Mouse (Mus musculus) left cerebral cortex, adult 18-20 months (tissue): ENCODE data around the gene Inha. TPM values are rescaled to one million over a fixed set of nuclear protein-coding genes. Genes with fewer than 3 reads are reported as not detected.

Source experiments
- DNase-seq, 2 experiments: peaks; one replicate each; pipeline ENCODE4 v3.0.0; 2021 to 2022; ENCODE audit warnings: low spot score in 2 of 2, mixed read lengths in 1 of 2
- total RNA-seq, 2 experiments: library from RNA; stranded (reverse); gene quantifications; 2 replicates each; pipeline ENCODE4 v1.2.3; 2021

The Inha gene
- total RNA-seq, 2 experiments from 2014 or later, result 21.5 to 25.2 TPM

DNA sequence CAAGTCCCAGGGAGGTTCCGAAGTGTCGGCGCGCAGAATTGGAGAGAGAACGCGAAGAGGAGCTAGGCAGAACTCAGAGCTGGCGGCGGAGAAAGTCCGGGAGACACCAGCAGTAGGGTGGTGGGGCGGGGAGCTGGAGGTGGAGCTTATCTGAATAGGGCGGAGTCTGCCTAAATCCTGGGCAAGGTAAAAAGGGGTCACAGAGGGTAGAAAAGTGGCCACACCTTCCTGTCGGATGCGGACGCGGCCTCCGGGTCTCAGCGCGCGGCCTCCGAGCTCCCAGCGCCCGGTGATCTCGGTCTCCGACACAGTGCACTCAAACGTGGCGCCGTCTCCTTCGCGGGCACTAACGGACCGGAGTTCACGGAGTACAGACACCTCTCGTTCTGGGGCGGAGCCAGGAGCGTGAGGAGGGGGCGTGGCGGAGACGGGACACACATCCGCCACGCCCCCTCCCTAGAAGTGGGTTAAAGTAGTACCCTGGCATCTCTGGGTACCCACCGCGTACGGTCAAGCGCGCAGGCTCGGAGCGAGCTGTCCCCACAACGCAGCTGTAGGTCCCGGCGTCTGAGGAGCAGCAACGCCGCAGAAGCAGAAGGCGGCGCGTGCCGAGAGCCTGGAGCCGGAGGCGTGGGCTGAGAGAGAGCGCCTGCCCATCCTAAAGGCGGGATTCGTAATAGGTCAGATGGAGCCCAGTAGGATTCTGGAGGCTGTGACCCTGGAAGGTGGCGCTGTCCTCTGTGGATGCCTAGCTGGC is 19.3 kb upstream of the Inha start:
- peak; percentile 61 to 62 for DNase-seq

- no peak for DNase-seq
Observed at GRCm38 (mm10) chr1:75490785-75491551, 15.9 kb upstream of the Inha start.

DNA sequence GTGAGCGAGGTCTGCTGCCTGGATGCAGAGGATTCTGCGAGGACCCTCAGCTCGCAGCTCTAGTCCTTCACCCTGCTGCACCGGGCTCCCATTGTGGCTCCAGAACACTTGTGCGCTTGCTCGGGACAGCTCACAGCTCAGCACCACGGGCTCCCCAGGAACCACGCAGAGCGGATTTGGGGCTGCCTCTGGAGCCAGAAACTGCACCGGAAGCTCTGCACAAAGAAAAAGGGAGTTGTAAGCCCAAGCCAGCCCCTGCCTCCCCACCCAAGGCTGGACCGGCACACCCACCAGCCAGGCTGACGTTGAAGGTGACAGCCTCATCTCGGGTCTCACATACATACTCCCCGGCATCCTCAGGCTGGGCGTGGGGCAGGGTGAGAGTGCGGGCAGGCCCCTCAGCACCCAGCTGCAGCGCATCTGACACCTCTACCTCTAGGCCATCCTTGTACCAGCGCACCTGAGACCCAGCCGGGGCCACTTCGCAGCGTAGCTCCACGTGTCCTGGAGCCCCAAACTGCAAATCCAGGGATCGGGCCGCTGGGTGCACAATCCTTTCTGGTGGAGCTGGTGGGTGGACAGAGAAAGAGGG is 14.2 kb upstream of the Inha start:
- no peak for DNase-seq

DNA sequence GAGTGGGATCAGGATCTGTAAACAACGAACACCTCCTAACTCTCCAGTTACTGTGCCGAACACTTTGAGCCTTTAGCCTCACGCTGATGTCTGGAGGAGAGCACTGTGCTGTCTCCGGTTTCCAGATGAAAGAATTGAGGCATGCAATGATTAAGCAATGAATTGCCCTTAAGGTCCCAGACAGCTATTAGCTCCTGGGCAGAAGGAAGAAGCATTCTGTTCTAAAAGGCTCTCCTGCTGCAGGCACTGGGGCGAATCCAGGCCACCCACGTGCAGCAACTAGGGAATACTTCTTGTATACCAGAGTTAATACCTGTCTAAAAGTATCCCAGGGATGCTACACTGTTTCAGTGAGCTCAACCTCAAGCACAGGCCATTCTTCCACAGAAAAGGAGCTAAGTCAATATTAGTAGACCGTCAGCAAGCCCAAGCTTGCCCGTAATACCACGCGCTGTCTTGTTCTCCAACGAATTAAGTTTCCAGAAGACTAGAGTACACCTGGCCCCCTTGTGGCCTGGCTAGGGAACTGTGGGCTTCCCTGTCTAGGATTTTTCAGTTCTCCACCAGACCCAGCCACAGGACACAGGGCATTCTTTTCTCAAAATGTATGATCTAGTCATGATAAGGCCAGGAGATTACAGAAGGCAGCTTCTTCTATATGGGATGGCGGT is 11.9 kb upstream of the Inha start:
- peak in 1 of 2 experiments; percentile 38 for DNase-seq

DNA sequence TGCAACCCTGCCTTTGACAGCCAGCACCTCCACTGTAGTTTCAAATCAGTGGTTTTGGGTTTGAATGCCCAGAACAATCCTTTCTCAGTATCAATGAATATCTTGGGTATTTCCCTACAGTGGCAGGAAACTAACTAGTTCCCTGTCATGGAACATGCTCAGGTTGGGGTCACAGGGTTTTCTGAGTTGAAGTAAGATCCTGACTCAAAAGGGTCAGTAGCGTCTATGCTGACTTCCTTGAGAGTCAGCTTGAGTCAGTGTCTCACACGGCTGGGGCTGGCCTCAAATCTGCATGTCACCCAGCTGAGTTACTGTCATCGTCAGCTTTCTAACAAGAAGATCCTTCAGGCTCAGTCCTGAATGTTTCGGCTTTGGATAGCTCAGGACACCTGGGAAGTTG is 8.0 kb upstream of the Inha start:
- no peak for DNase-seq

GRCm38 (mm10) chr1:75499441-75499840 is 7.4 kb upstream of the Inha start:
- DNase-seq, result no peak

DNA sequence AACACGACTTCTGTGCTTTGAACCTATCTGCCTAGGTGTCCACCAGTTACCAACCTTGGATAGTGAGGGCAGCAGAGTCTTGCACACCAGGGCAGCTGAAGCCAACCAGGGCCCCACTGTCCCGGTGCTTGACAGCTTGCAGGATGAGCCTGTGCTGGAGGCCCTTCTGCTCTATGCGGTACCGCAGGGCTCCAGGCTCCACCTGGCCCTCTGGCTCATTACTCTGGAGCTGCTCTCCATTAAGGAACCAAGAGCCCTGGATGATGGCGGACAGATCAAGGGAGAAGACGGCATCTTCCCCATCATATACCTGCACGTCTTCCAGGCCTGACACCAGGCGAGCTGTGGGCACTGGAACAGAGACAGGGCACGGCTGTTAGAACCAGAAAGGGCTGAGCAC is 5.0 kb upstream of the Inha start:
- DNase-seq, result no peak

- no peak for DNase-seq
Observed at GRCm38 (mm10) chr1:75502945-75503650, 3.8 kb upstream of the Inha start.

DNA sequence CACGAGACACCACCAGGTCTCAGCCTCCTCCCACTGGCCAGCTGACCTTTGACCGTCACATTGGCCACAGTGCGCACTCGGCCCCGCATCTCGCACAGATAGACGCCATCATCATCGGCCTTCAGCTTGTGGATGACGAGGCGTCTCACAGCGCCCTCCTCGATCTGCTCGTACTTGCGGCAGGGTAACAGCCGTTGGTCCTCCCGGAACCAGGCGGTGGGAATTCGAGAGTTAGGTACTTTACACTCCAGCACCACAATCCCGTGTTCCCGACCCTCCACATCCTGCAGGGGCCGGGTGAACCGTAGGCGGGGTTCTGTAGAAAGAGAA is 3.3 kb upstream of the Inha start:
- no peak for DNase-seq

- peak in 1 of 2 experiments; percentile 53 for DNase-seq
Observed at GRCm38 (mm10) chr1:75504256-75505045, 2.4 kb upstream of the Inha start.

- DNase-seq, result peak; percentile 74 to 89
Observed at GRCm38 (mm10) chr1:75505159-75505955, 1.5 kb upstream of the Inha start.

- no peak for DNase-seq
Observed at GRCm38 (mm10) chr1:75505956-75506831, 683 bp upstream of the Inha start, which contains the start of gene Obsl1. Gene Obsl1, minus strand, starts transcription at chr1:75506452.

DNA sequence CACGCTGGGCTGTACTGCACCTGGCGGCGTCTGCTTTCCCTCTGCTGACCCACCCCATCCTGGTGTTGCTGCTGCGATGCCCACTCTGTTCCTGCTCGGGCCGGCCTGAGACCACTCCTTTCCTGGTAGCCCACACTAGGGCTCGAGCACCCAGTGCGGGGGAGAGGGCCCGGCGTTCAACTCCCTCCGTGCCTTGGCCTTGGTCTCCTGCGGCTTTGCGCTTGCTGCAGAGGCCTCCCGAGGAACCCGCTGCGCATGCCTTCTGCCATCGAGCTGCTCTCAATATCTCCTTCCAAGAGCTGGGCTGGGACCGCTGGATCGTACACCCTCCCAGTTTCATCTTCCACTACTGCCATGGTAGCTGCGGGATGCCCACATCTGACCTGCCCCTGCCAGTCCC is 2.7 kb downstream of the Inha start:
- no peak for DNase-seq

DNA sequence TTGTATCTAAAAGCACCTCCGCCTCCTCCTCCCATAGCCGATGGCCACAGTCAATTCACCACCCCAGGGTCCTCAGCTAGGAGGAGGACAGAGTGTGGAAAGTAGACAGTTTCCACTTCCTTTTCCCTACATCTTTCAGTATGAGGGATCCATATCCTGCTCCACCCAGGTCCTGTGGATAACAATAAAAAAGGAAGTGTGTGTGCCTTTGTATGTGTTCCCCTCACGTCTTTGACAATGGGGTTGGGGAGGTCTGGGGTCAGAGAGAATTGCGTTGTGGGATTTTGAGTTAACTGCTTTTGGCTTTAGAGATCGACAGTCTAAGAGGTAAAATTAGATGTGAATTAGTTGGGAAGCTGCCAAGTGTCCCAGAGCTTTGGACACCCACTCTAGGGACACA is 3.3 kb downstream of the Inha start:
- no peak for DNase-seq

DNA sequence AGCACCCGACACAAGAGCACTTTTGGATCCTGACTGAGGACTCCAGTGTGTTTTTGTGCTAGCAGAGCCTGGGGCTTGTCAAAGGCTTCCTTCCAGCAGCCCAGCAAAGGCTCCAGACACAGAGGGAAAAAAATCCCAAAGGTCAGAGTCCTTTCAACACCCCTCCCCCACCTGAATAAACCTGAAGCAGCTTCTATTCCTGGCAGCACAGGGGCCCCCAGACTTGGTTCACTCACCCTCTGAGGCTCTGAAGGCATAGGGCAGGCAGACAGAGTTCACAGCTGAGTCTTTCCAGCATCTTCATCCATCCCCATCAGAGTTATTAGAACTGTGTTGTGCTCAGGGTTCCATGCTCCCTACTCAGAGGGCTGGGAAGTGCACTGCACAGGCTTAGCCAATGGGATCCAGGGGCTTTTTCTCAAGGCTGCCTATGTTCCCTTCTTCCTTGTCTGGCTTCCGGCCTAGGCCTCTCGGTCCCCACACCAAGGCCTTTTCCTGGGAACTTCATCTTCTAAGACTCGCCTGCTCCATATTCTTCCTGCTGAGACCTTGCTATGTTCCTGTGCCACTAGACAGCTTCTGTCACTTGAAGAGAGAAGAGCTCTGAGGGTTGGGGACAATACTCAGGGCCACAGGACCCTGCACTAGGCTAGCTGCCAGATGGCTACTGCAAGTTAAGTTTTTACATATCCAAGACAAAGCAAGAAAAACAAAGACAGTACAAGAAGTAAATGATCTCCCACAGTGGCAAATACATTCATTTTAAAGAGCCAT is 4.7 kb downstream of the Inha start:
- DNase-seq, result no peak

DNA sequence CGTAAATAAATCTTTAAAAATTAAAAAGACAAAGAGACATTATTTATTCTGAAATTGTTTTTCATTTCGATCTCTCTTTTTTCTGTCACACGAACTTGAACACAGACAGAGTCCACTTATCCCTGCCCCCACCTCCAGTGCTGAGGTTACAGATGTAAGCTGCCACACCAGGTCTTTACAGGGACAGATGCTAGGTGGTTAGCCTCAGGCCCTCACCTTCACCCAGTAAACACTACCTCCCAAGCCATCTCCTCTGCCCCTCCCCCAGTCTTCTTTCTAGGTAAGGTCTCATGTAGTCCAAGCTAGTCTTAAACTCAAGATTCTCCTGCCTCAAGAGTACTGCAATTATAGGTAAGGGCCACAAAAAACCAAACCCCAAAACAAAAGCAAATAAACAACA is 5.7 kb downstream of the Inha start:
- DNase-seq, result no peak

GRCm38 (mm10) chr1:75516703-75517380 is 10.0 kb downstream of the Inha start:
- DNase-seq, result no peak
